Mouse (Mus musculus): ENCODE results near the gene Sacm1l.
A peak's percentile ranks its signal among the peaks of the same experiment; 100 is the strongest.

The Sacm1l gene

GRCm38 (mm10) chr9:123589240-123589910 lies 59.8 kb downstream of the Sacm1l start:
- no peak for DNase-seq

DNA sequence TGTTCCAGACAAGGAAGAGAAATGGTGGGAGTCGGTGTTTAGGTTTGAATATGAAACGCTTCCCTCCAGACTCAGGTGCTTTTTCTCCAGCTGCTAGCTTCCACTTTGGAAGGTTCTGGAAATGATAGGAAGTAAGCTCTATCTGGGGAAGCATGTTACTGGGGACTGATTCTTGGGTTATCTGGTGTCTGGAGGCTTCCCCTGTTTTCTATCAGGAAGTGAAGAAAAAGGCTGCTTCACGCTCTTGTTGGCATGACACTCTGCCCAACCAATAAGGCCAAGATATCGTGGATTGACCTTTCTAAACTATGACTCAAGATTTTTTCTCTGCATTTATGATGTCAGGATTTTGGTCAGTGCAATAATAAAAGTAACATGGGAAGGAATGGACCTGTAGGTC lies 65.6 kb downstream of the Sacm1l start:
- DNase-seq = no peak

- no peak for DNase-seq
Observed at GRCm38 (mm10) chr9:123596910-123597309, 67.4 kb downstream of the Sacm1l start.

DNA sequence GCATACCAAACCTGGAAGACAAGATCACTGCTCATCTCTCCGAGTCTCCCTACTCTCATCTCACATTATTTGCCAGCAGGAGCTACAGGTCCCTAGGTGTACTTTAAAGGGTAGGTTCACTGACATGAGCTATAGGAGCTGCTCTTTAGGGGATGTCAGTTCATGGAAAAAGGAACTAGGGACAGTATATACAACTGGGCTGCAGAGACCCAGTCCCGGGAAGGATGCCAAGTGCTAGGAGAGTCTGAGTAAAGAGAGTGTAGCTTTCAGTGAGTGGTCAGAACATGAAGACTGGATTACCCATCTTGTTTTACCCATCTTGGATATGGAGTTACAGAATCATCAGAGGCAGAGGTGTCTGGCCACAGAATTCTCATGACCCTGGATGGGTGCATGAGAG lies 67.8 kb downstream of the Sacm1l start:
- no peak for DNase-seq

DNA sequence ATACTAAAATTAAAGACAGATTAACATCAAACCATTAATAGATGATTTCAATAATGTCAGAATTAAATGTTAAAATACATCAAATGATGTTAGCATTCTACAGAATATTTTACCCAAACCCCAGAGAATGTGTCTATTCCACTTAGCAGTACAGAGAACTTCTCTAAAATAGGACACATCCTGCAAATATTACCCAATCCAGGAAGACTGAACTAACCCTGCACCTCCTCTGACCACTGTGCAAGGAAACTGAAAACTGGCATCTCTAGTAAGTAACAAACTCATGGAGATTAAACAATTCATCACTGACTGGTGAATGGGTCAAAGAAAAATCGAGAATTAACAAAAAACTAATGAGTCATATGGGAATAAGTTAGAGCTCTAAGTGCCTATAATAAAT lies 72.0 kb downstream of the Sacm1l start:
- no peak for DNase-seq

DNA sequence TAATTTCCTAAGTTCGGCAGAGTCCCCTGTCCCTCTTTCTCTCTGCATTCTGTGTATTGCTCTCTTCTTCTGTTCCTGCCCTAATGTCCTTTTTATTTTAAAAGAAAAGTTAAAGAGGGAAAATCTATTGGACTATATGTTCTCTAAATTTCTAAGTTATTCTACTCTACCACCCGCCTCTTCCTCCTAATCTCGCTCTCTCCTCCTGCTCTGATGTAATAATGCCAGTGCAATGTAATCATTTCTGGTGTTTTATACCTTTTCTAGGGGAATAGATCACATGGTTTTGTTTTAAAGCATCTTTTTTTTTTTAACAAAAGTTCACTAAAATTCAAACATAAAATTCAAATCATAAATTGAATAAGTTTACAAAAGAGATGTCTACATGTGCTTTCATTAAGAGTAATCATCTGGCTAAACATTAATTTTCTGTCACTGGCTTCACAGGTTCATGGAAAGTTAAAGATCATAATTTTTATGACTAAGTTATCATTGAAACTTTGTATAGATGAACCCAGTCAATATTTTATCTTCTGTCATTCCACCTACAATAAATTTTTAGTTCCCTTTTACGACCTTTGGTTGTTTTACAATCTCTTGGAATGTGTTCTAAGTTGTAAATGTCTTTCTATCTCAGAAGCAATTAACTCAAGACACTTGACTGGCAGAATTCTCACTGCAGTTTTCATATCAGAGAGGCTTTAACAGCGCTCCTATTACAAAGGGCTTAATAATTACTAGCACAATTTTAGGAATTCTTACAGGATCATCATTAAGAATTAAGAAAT lies 90.9 kb downstream of the Sacm1l start:
- no peak for DNase-seq

GRCm38 (mm10) chr9:123624741-123625140 lies 95.2 kb downstream of the Sacm1l start:
- DNase-seq = no peak

GRCm38 (mm10) chr9:123625821-123626220 lies 96.3 kb downstream of the Sacm1l start:
- no peak for DNase-seq

DNA sequence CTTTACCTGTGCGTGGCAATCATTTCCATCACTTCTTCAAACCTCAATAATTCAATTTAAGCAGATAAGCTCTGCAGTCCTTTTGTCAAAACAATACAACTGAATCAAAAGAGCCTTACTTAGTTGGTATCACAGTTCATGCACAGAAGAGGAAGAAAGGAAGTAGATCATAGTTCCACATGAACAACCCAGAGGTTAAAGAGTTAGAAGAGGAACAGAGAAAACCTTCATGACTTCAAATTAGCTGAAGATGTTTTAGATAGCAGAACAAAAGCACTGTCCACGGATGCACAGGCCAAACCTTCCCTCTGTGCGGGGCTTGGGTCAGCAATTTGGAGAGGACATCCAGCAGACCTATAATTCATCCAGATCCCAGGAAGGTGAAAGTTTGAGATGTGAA lies 102.1 kb downstream of the Sacm1l start:
- no peak for DNase-seq

DNA sequence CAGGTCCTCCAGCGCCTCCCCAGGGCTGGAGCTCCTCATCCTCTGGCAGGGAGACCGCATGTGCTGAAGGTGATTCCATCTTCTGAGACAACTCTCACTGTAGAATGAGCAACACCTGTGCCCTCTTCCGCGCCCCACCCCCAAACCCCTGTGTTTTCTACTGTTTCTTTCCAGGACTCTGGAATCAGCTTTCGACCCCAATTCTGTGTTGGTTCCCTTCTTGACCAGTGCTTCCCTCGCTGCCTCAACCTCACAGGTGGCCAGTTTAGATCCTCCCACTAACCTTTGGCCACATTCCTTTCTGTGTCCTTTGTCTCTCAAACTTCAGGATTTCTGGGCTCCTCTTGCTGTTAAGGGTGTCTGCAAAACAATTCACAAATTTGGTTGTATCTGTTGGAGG lies 102.7 kb downstream of the Sacm1l start, which contains the start of gene Slc6a20b:
Gene Slc6a20b, minus strand, starts transcription at position 285 of the 400 bp plus-strand sequence.
- no peak for DNase-seq

DNA sequence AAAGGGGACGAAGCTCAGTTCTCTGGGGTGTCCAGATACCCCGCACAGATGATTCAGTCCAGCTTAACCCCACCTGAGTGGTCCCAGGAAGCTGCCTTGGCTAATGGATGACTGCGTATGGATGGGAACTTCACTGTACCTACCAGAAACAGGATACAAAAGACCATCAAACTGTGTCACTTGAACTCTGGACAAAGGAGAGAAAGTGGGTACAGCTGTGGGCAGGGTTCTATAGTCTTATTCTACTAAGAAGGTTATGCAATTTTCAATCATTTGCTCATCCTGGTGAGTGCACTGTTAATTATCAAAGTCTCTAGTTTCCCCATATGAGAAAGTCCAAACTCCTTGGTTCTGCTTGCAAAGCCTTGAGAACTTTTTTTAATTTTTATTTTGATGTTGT lies 103.4 kb downstream of the Sacm1l start:
- DNase-seq = no peak

GRCm38 (mm10) chr9:123636771-123637170 lies 107.2 kb downstream of the Sacm1l start:
- no peak for DNase-seq

DNA sequence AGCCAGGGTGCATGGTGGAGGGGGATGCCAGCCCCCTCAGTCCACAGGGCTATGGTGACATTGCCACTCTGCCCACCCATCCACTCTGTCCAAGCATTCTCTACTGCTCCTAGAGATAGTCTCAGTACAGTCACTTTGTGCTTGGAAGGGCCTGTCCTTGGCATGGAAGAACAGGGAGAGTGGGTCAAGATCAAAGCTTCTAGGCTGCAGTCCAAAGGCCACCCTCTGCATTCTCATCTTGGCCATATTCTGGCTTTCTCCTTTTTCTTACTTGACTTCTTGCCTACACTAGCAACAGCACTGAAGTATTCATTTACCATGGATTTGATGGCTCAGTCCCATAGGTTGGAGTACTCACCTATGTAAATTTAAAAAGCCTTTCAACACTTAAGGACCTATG lies 108.7 kb downstream of the Sacm1l start:
- no peak for DNase-seq

DNA sequence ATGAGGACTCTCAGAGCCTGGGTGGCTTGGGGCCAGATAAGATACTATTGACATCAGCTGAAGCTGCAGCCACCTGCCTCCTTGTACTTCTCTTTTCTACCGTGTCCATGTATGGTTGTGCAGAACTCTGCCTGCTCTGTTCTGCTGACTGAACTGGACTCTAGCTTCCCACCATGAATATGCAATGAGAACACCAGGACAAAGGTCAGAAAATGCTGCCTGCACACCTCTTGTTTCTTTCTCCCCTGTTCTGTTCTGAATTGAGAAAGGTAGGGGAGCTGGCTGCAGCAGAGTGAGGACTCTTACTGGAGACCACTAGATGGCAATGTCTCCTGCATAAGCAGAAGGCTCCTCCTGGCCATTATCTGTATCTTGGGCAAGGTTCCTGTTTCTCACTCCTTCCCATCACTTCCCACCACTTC lies 109.1 kb downstream of the Sacm1l start:
- peak; percentile 43 for DNase-seq

DNA sequence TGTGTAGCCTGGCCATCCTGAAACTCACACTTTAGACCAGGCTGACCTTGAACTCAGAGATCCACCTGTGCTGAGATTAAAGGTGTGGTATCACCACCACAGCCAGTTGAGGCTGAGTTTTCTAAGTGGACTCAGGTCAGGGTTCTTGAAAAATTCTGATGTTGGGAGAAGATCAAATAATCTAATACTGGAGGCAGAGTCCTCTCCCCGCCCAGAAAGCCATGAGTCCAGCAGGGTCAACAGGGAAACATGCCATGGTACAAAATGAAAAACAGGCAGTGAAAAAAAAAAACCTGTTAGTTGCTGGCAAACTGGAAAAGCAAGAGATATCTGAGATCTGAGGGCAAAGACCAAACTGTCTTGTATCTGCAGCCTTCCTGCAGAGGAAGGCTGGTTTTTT lies 110.5 kb downstream of the Sacm1l start:
- no peak for DNase-seq

Measured in thymus, postnatal 4 days (tissue).